Mouse (Mus musculus) ES-E14 (cell line): ENCODE measurements around the gene Sim1. TPM values are rescaled to one million over a fixed set of nuclear protein-coding genes. Genes with fewer than 3 reads are reported as not detected.

Experiments
- DNase-seq: peaks from one replicate; pipeline ENCODE4 v3.0.0-alpha.2; 2013; ENCODE audit warnings: low read depth, low spot score
- H3K27ac ChIP-seq: 2 replicates; pipeline ENCODE4 v1.5.1; 2012; ENCODE audit warnings: low read depth, mild to moderate bottlenecking, low read length, moderate library complexity, mixed read lengths; ENCODE audit not compliant: poor library complexity, insufficient read depth, severe bottlenecking
- H3K36me3 ChIP-seq: 2 replicates; pipeline ENCODE4 v1.6.1; 2012; ENCODE audit warnings: mild to moderate bottlenecking, low read length, moderate library complexity, mixed read lengths; ENCODE audit not compliant: control insufficient read depth, poor library complexity, insufficient read depth, severe bottlenecking
- H3K4me1 ChIP-seq, 2 experiments: fragments of 150-350 bp in 1 of 2; sonication (generic) in 1 of 2; 2 replicates each; pipeline ENCODE4 v1.6.1; 2012; ENCODE audit warnings: low read length in 2 of 2, mild to moderate bottlenecking in 1 of 2, mixed read lengths in 1 of 2; ENCODE audit not compliant: control insufficient read depth in 2 of 2, insufficient read depth in 2 of 2, poor library complexity in 1 of 2
- H3K4me3 ChIP-seq, 2 experiments: fragments of 150-350 bp in 1 of 2; sonication (generic) in 1 of 2; 2 replicates each; pipeline ENCODE4 v1.5.1; 2012; ENCODE audit warnings: low read length in 2 of 2, low read depth in 1 of 2, mild to moderate bottlenecking in 1 of 2, mixed read lengths in 1 of 2; ENCODE audit not compliant: insufficient read depth in 1 of 2, poor library complexity in 1 of 2, severe bottlenecking in 1 of 2
- H3K9ac ChIP-seq: 2 replicates; pipeline ENCODE4 v1.6.1; 2012; ENCODE audit warnings: low read depth, mild to moderate bottlenecking, low read length, mixed read lengths; ENCODE audit not compliant: poor library complexity, insufficient read depth, severe bottlenecking
- H3K9me3 ChIP-seq: fragments of 150-350 bp; sonication (generic); 2 replicates; pipeline ENCODE4 v1.6.1; 2012; ENCODE audit warnings: low read depth, mild to moderate bottlenecking, low read length; ENCODE audit not compliant: control insufficient read depth, insufficient read depth
- CHD2 ChIP-seq: IDR thresholded peaks from 2 replicates; pipeline ENCODE4 v1.6.1; 2014; ENCODE audit warnings: mild to moderate bottlenecking, low read depth, low read length, inconsistent platforms
- HCFC1 ChIP-seq: IDR thresholded peaks from 2 replicates; pipeline ENCODE4 v1.6.1; 2012; ENCODE audit warnings: low read length, inconsistent platforms, borderline replicate concordance; ENCODE audit not compliant: insufficient read depth
- MAFK ChIP-seq: IDR thresholded peaks from 2 replicates; pipeline ENCODE4 v1.6.1; 2014; ENCODE audit warnings: mild to moderate bottlenecking, low read depth, low read length, inconsistent platforms; ENCODE audit not compliant: insufficient read depth
- ZC3H11A ChIP-seq: IDR thresholded peaks from 2 replicates; pipeline ENCODE4 v1.6.1; 2012; ENCODE audit warnings: low read depth, mild to moderate bottlenecking, inconsistent platforms, low read length, borderline replicate concordance
- ZNF384 ChIP-seq: IDR thresholded peaks from 2 replicates; pipeline ENCODE4 v1.6.1; 2012; ENCODE audit warnings: low read depth, low read length, inconsistent platforms
- in situ Hi-C, 2 experiments: fragments of 600-800 bp; cut with MboI; formaldehyde crosslinking; loops; one replicate each; pipeline ENCODE4 v1.15.1; 2025; ENCODE audit warnings: low sequenced_read_pairs in 2 of 2, inconsistent platforms in 1 of 2; ENCODE audit not compliant: unreplicated experiment in 2 of 2
- total RNA-seq: library from RNA; depleted of rRNA; stranded (reverse); fragments of 300-350 nt; gene quantifications from 2 replicates; pipeline ENCODE4 v1.2.3, GENCODE M21; 2012

Gene Sim1
- total RNA-seq, 1 experiment, result 0.13 TPM

GRCm38 (mm10) chr10:50983620-50984019 is 89.1 kb downstream of the Sim1 start:
- no peaks in the 10 kb centered on the region for H3K9me3 ChIP-seq
- TF ChIP-seq MAFK (no peak), CHD2 (no peak), ZNF384 (no peak), HCFC1 (no peak), ZC3H11A (no peak)
- no peak overlapping the region for H3K27ac ChIP-seq
- no peaks in the 10 kb centered on the region for H3K36me3 ChIP-seq
- in situ Hi-C loops, result no loop called here
- no peak for DNase-seq
- no peak overlapping the region for H3K4me3 ChIP-seq
- H3K4me1 ChIP-seq, result no peaks in the 10 kb centered on the region
- no peak overlapping the region for H3K9ac ChIP-seq

DNA sequence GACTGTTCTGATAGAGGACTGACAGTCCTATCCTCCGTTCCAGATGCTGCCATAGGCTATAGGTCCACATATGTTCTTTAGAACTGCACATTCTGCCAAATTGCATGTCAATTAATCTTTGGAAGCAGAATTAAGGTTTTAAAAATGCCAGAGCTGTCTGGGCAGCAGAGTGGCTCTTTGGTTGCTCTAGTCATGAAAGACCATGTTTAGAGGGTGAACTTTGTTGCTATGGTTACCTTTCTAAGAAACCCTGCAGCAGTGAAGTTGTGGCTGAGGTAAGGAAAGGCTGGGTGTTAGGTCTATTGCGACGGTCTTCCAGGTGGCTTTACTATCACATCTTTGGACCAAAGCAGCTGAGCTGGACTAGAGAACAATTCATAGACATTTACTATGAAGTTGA is 113.2 kb downstream of the Sim1 start:
- Histone ChIP-seq H3K9ac (no peak overlapping the region), H3K36me3 (no peaks in the 10 kb centered on the region), H3K4me1 (no peaks in the 10 kb centered on the region), H3K9me3 (no peaks in the 10 kb centered on the region), H3K27ac (no peak overlapping the region), H3K4me3 (no peak overlapping the region)
- TF ChIP-seq ZNF384, result no peak
- TF ChIP-seq CHD2, result no peak
- no peak for TF ChIP-seq ZC3H11A
- no peak for TF ChIP-seq MAFK
- no peak for TF ChIP-seq HCFC1
- DNase-seq, result no peak
- in situ Hi-C loops, result no loop called here

DNA sequence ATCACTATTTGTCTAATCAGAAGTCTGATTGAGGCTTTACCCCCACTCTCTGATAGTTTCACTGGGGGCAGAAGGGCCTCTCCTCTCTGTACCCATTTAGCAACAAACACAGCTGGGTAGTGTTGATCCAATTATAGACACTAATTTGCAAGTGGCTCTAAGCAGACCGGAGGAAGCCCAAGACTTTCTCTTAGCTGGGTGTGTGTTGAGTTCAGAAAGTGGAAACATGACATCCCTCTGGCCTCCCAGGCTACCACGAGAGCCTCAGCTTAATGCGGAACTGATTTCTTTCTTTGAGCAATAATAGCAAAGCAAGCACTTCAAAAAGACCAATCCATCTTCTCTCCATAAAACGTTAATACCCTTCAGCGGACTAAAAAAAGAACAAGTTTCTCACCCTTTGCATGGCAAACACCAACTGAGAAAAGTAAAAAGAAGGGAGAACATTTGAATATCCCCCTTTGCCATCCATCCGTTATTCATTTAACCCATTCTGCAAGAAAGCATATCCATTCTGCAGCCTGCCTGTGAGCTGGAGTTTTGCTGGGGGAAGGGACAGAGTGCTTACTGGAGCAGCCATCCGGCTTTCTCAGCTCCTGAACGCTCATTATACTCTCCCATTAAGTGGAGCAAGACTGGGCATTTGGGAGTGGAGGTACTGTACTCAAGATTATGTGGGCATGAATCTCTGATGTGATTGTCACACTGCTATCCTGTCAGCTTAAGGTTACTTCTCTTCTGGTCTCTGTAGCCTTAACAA is 117.0 kb downstream of the Sim1 start:
- in situ Hi-C loops, result no loop called here
- DNase-seq, result no peak

GRCm38 (mm10) chr10:51014901-51015300 is 120.3 kb downstream of the Sim1 start:
- in situ Hi-C loops, result no loop called here
- no peak overlapping the region for H3K4me3 ChIP-seq

More for the DNA sequence above, 117.0 kb downstream of the Sim1 start:
- no peaks in the 10 kb centered on the region for H3K36me3 ChIP-seq
- no peak overlapping the region for H3K27ac ChIP-seq
- no peaks in the 10 kb centered on the region for H3K4me1 ChIP-seq
- no peak for TF ChIP-seq ZNF384
- no peak for TF ChIP-seq CHD2
- TF ChIP-seq ZC3H11A, result no peak
- no peak for TF ChIP-seq HCFC1
- no peak for TF ChIP-seq MAFK
- no peak overlapping the region for H3K4me3 ChIP-seq
- no peaks in the 10 kb centered on the region for H3K9me3 ChIP-seq
- H3K9ac ChIP-seq, result no peak overlapping the region

More at GRCm38 (mm10) chr10:51014901-51015300, 120.3 kb downstream of the Sim1 start:
- no peaks in the 10 kb centered on the region for H3K36me3 ChIP-seq
- H3K4me1 ChIP-seq, result no peaks in the 10 kb centered on the region
- no peak overlapping the region for H3K27ac ChIP-seq
- H3K9ac ChIP-seq, result no peak overlapping the region
- DNase-seq, result no peak
- no peaks in the 10 kb centered on the region for H3K9me3 ChIP-seq
- TF ChIP-seq MAFK, result no peak
- TF ChIP-seq CHD2, result no peak
- TF ChIP-seq HCFC1, result no peak
- no peak for TF ChIP-seq ZNF384
- TF ChIP-seq ZC3H11A, result no peak
